Mouse (Mus musculus) midbrain, embryonic 12.5 days (tissue): ENCODE data around the gene Fmod. TPM values are rescaled to one million over a fixed set of nuclear protein-coding genes. Genes with fewer than 3 reads are reported as not detected.
A peak's percentile ranks its signal among the peaks of the same experiment; 100 is the strongest.

Experiments used
- ATAC-seq: fragments of 200-750 bp; cut with Nextera tagmentation; 2 replicates; pipeline ENCODE4 v1.8.0; 2017; ENCODE audit warnings: low read depth, moderate TSS enrichment, moderate library complexity; ENCODE audit not compliant: low FRiP score
- H3K27ac ChIP-seq: fragments of 300-500 bp; sonication (generic); replicated peaks from 2 replicates; pipeline ENCODE4 v1.5.1; 2016; ENCODE audit warnings: mild to moderate bottlenecking
- H3K27me3 ChIP-seq: fragments of 300-500 bp; sonication (generic); 2 replicates; pipeline ENCODE4 v1.6.1; 2016; ENCODE audit warnings: mild to moderate bottlenecking
- H3K36me3 ChIP-seq: fragments of 300-500 bp; sonication (generic); 2 replicates; pipeline ENCODE4 v1.6.1; 2016
- H3K4me1 ChIP-seq: fragments of 300-500 bp; sonication (generic); 2 replicates; pipeline ENCODE4 v1.6.1; 2016
- H3K4me2 ChIP-seq: fragments of 300-500 bp; sonication (generic); replicated peaks from 2 replicates; pipeline ENCODE4 v1.6.1; 2016; ENCODE audit warnings: mild to moderate bottlenecking, moderate library complexity
- H3K4me3 ChIP-seq: fragments of 300-500 bp; sonication (generic); 2 replicates; pipeline ENCODE4 v1.5.1; 2016; ENCODE audit warnings: mild to moderate bottlenecking
- H3K9ac ChIP-seq: fragments of 300-500 bp; sonication (generic); replicated peaks from 2 replicates; pipeline ENCODE4 v1.6.1; 2016; ENCODE audit warnings: mild to moderate bottlenecking, moderate library complexity
- H3K9me3 ChIP-seq: fragments of 300-500 bp; sonication (generic); 2 replicates; pipeline ENCODE4 v1.6.1; 2016; ENCODE audit warnings: mild to moderate bottlenecking
- WGBS: fragments of 180-500 bp; shearing (Covaris S2); methylation state at CpG from one replicate; pipeline ENCODE4 v1.1.7; 2016; 5-methylcytosine and 5-hydroxymethylcytosine counted together
- polyA plus RNA-seq: library from polyadenylated mRNA; unstranded; fragments of >200 nt; fragmentation: Nextera tagmentation; extraction: Ambion mirVana; gene quantifications from 2 replicates; pipeline ENCODE4 v1.2.1, GENCODE M21; 2016

Fmod gene
- polyA plus RNA-seq, 1 experiment from 2014 or later, result 15.0 TPM

GRCm38 (mm10) chr1:134041900-134042299 lies 4.8 kb downstream of the Fmod start:
- Histone ChIP-seq H3K27ac (no peak overlapping the region), H3K9ac (no peak overlapping the region), H3K4me2 (no peak overlapping the region), H3K4me1 (peaks cover 17% of the 10 kb centered on the region; the same call in 1 of the 2 replicates), H3K27me3 (0 out of 2 replicates have a peak, but pooled peaks cover under 1% of the 10 kb centered on the region), H3K36me3 (no peaks in the 10 kb centered on the region), H3K9me3 (no peaks in the 10 kb centered on the region), H3K4me3 (no peak overlapping the region)
- ATAC-seq, result no peak
- WGBS, result 56% methylated on average over 2 of the region's 2 CpGs

GRCm38 (mm10) chr1:134042341-134042740 lies 5.3 kb downstream of the Fmod start:
- H3K36me3 ChIP-seq, result no peaks in the 10 kb centered on the region
- H3K27ac ChIP-seq, result no peak overlapping the region
- H3K4me3 ChIP-seq, result no peak overlapping the region
- H3K9me3 ChIP-seq, result no peaks in the 10 kb centered on the region
- WGBS, result 12% methylated on average over 1 of the region's 1 CpGs
- H3K4me2 ChIP-seq, result no peak overlapping the region
- no peak overlapping the region for H3K9ac ChIP-seq
- peaks cover 5% of the 10 kb centered on the region for H3K27me3 ChIP-seq
- H3K4me1 ChIP-seq, result peaks cover 17% of the 10 kb centered on the region; the same call in 1 of the 2 replicates
- no peak for ATAC-seq

- Histone ChIP-seq H3K4me1 (peaks cover 17% of the 10 kb centered on the region; the same call in 1 of the 2 replicates), H3K4me3 (no peak overlapping the region), H3K27me3 (peaks cover 15% of the 10 kb centered on the region), H3K36me3 (no peaks in the 10 kb centered on the region), H3K4me2 (no peak overlapping the region), H3K27ac (no peak overlapping the region), H3K9ac (no peak overlapping the region), H3K9me3 (no peaks in the 10 kb centered on the region)
- 92% methylated on average over 6 of the region's 6 CpGs for WGBS
- no peak for ATAC-seq
Observed at GRCm38 (mm10) chr1:134044805-134045204, 7.8 kb downstream of the Fmod start.

GRCm38 (mm10) chr1:134045971-134046370 lies 8.9 kb downstream of the Fmod start:
- Histone ChIP-seq H3K27me3 (peaks cover 15% of the 10 kb centered on the region), H3K36me3 (no peaks in the 10 kb centered on the region), H3K4me1 (peaks cover 17% of the 10 kb centered on the region; the same call in 1 of the 2 replicates), H3K9me3 (no peaks in the 10 kb centered on the region), H3K9ac (peak overlapping the region; percentile 42), H3K4me3 (peak overlapping the region; percentile 23), H3K4me2 (peak overlapping the region; percentile 57), H3K27ac (no peak overlapping the region)
- ATAC-seq, result peak; percentile 79
- WGBS, result 5% methylated on average over 8 of the region's 9 CpGs

DNA sequence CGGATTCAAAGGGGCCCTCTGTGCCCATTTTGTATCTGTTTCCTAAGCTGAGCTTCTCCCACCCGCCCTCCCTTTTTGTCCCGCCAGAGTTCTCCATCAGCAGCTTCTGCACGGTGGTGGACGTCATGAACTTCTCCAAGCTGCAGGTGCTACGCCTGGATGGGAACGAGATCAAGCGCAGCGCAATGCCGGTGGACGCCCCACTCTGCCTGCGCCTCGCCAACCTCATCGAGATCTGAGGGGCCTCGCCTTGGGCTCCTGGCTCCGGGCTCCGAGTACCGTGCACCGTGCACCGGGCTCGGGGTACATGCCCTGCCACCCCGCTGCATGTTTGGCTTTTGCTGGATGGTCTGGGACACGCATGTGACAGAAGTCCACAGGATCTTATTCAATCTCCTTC lies 9.3 kb downstream of the Fmod start:
- Histone ChIP-seq H3K4me3 (peak overlapping the region; percentile 23), H3K9ac (peak overlapping the region; percentile 42), H3K9me3 (no peaks in the 10 kb centered on the region), H3K27ac (no peak overlapping the region), H3K36me3 (no peaks in the 10 kb centered on the region), H3K27me3 (peaks cover 15% of the 10 kb centered on the region), H3K4me2 (peak overlapping the region; percentile 57), H3K4me1 (peaks cover 17% of the 10 kb centered on the region; the same call in 1 of the 2 replicates)
- 18% methylated on average over 23 of the region's 23 CpGs for WGBS
- peak; percentile 45 for ATAC-seq

DNA sequence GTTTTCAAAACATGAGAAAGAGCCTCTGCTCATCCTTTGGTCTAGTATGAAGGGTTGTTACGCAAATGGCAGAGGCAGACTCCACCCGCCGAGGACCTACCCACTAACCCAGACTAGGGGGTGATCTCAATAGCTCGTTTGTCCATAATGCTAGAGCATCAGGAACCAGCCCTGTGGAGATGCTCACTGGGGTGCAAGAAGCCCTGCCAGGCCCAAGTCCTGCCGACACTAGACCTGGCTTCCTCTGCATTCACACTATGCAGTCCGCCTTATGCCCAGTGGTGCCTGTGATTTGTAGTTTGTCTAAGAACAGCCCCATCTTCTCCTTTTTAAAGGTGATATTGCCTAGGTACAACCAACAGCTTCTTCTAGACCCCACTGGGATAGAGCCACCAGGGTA lies 10.4 kb downstream of the Fmod start:
- WGBS, result 78% methylated on average over 6 of the region's 6 CpGs
- H3K27me3 ChIP-seq, result peaks cover 15% of the 10 kb centered on the region
- no peak for ATAC-seq
- H3K27ac ChIP-seq, result no peak overlapping the region
- H3K9me3 ChIP-seq, result no peaks in the 10 kb centered on the region
- no peak overlapping the region for H3K9ac ChIP-seq
- H3K36me3 ChIP-seq, result no peaks in the 10 kb centered on the region
- no peak overlapping the region for H3K4me2 ChIP-seq
- peaks cover 17% of the 10 kb centered on the region; the same call in 1 of the 2 replicates for H3K4me1 ChIP-seq
- no peak overlapping the region for H3K4me3 ChIP-seq

DNA sequence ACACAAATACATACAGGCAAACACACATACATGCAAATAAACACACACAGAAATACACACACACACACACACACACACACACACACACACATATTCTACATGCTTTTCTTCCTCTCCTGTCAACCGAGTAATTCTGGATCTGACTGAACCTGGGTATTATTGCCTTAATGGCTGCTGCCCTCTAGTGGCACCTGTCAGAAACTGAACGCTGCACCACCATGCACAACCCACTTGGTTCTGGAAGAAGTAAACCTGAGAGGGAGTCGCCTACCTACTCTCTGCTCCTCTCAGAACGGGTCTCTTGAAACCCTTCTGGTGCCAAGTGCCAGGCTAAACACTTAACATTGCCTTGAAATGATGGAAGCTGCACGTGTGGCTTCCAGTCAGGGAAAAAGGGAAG lies 11.7 kb downstream of the Fmod start:
- H3K27ac ChIP-seq, result no peak overlapping the region
- 6% methylated on average over 5 of the region's 5 CpGs for WGBS

DNA sequence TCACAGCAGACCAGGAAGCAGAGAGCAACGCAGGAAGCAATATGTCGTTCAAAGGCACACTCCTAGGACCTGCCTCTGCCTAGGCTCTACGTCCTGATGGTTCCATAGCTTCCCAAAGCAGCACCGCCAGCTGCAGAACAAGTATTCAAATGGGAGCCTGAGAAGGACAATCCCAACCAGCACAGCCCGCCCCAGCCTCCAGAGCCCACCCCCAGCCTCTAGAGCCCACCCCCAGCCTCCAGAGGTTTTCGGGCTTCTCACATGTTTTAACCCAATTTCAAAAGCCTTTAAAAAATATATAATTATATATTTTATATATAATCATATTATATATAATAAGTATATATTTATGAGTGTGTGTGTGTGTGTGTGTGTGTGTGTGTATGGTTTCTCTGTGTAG lies 12.5 kb downstream of the Fmod start:
- ATAC-seq, result no peak
- H3K27ac ChIP-seq, result no peak overlapping the region
- peaks cover 12% of the 10 kb centered on the region; the same call in 1 of the 2 replicates for H3K4me1 ChIP-seq
- H3K27me3 ChIP-seq, result peaks cover 15% of the 10 kb centered on the region
- H3K9ac ChIP-seq, result no peak overlapping the region
- WGBS, result 87% methylated on average over 6 of the region's 6 CpGs
- H3K4me2 ChIP-seq, result no peak overlapping the region
- no peak overlapping the region for H3K4me3 ChIP-seq
- H3K9me3 ChIP-seq, result no peaks in the 10 kb centered on the region
- no peaks in the 10 kb centered on the region for H3K36me3 ChIP-seq

More for the DNA sequence above, 11.7 kb downstream of the Fmod start:
- Histone ChIP-seq H3K36me3 (no peaks in the 10 kb centered on the region), H3K4me3 (no peak overlapping the region), H3K4me2 (no peak overlapping the region), H3K9me3 (no peaks in the 10 kb centered on the region), H3K4me1 (peaks cover 12% of the 10 kb centered on the region; the same call in 1 of the 2 replicates), H3K27me3 (peaks cover 15% of the 10 kb centered on the region), H3K9ac (no peak overlapping the region)
- ATAC-seq, result 0 out of 2 replicates have a peak, but pooled peaks have one; percentile 29

DNA sequence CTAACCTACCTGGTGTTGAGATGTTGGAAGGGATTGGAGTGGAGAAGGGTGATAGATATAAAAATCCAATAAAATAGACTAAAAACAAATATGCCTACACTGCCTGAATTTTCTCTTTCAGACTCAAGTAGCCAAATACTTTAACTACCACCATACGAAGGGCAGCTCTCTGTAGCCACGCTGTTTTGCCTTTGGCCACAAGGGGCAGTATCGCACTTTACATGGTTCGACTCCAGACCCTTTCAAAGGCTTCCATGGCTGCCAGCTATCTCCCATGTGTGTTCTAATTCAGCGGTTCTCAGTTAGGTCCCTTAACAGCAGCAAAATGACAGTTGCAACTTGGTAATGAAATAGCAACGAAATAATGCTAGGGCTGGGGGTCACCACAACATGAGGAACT lies 16.2 kb downstream of the Fmod start:
- H3K9me3 ChIP-seq, result no peaks in the 10 kb centered on the region
- peaks cover 3% of the 10 kb centered on the region; the same call in 1 of the 2 replicates for H3K4me1 ChIP-seq
- no peaks in the 10 kb centered on the region for H3K36me3 ChIP-seq
- no peak overlapping the region for H3K27ac ChIP-seq
- WGBS, result 8% methylated on average over 6 of the region's 6 CpGs
- peaks cover 3% of the 10 kb centered on the region; the same call in 1 of the 2 replicates for H3K27me3 ChIP-seq
- peak; percentile 72; the same call in 1 of the 2 replicates for ATAC-seq
- no peak overlapping the region for H3K4me2 ChIP-seq
- H3K4me3 ChIP-seq, result no peak overlapping the region
- H3K9ac ChIP-seq, result no peak overlapping the region

- Histone ChIP-seq H3K27ac (no peak overlapping the region), H3K36me3 (no peaks in the 10 kb centered on the region), H3K4me3 (no peak overlapping the region), H3K9me3 (no peaks in the 10 kb centered on the region), H3K27me3 (no peaks in the 10 kb centered on the region), H3K9ac (no peak overlapping the region), H3K4me2 (no peak overlapping the region), H3K4me1 (peaks cover 7% of the 10 kb centered on the region)
- 76% methylated on average over 9 of the region's 9 CpGs for WGBS
- ATAC-seq, result no peak
Observed at GRCm38 (mm10) chr1:134055058-134055457, 18.0 kb downstream of the Fmod start.

DNA sequence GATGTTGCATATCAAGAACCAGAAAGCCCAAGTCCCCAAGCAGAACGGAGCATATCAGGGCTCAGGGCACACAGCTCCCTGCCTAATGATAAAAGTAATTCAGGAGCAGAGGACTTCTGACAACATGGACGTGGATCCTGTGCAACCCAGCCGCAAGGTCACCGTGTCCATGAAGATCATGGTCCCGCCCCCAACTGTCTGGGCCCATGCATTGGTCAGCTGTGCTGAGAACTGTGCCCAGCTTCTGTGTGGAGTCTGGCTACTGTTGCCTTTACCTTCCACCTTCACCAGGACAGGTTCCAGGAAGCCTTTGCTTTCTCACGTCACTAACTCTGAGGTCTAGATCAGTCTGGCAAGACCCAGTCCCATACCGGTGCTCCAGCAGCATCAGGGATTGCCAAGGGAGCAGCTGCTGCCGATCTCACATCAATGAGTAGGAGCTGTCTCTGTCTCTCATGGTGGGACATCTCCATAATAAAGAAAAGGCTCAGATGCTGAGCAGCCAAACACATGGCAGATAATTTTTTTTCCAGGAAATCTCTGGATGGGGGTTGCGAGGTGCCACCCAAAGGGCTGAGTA lies 18.7 kb downstream of the Fmod start:
- no peak overlapping the region for H3K4me2 ChIP-seq
- no peak overlapping the region for H3K27ac ChIP-seq
- peaks cover 14% of the 10 kb centered on the region for H3K4me1 ChIP-seq
- H3K4me3 ChIP-seq, result no peak overlapping the region
- H3K27me3 ChIP-seq, result no peaks in the 10 kb centered on the region
- ATAC-seq, result no peak
- no peaks in the 10 kb centered on the region for H3K9me3 ChIP-seq
- no peak overlapping the region for H3K9ac ChIP-seq
- no peaks in the 10 kb centered on the region for H3K36me3 ChIP-seq
- 85% methylated on average over 9 of the region's 9 CpGs for WGBS

GRCm38 (mm10) chr1:134056285-134056684 lies 19.2 kb downstream of the Fmod start:
- 78% methylated on average over 4 of the region's 4 CpGs for WGBS
- no peaks in the 10 kb centered on the region for H3K36me3 ChIP-seq
- no peak overlapping the region for H3K9ac ChIP-seq
- H3K9me3 ChIP-seq, result no peaks in the 10 kb centered on the region
- peaks cover 18% of the 10 kb centered on the region for H3K4me1 ChIP-seq
- ATAC-seq, result no peak
- H3K27ac ChIP-seq, result no peak overlapping the region
- no peak overlapping the region for H3K4me3 ChIP-seq
- no peak overlapping the region for H3K4me2 ChIP-seq
- H3K27me3 ChIP-seq, result no peaks in the 10 kb centered on the region
